Mouse (Mus musculus): ENCODE data around the gene Ffar1.
A peak's percentile ranks its signal among the peaks of the same experiment; 100 is the strongest.
"Not testable (repeated sequence)": the region's sequence is repeated elsewhere in the genome, so short reads cannot be mapped to it uniquely, and the experiment has no call there.

The Ffar1 gene

GRCm38 (mm10) chr7:30846505-30847053 lies 14.8 kb downstream of the Ffar1 start:
- TF ChIP-seq NANOG (IDR thresholded peaks at IDR 0.05; ENCODE audit: borderline replicate concordance, low read length) (no peak), POU5F1 (IDR thresholded peaks at IDR 0.05; ENCODE audit: borderline replicate concordance, low read length) (no peak), CTCF (conservative IDR thresholded peaks at IDR 0.05; ENCODE audit: low read length) (no peak)
- Histone ChIP-seq H3K36me3 (ENCODE audit: insufficient read depth, low read length) (no peaks in the 10 kb centered on the region), H3K4me3 (replicated peaks; ENCODE audit: low read length) (0 out of 2 replicates have a peak overlapping the region, but pooled peaks have one; percentile 11), H3K4me1 (replicated peaks; ENCODE audit: low read depth, low read length) (peaks cover 69% of the 10 kb centered on the region), H3K9me3 (ENCODE audit: low read length) (no peaks in the 10 kb centered on the region), H3K27me3 (ENCODE audit: insufficient read depth, low read length) (no peaks in the 10 kb centered on the region)

GRCm38 (mm10) chr7:30844676-30845297 lies 16.6 kb downstream of the Ffar1 start:
- Histone ChIP-seq H3K36me3 (ENCODE audit: insufficient read depth, low read length) (no peaks in the 10 kb centered on the region), H3K4me3 (replicated peaks; ENCODE audit: low read length) (peak overlapping the region; percentile 30; the same call in 1 of the 2 replicates), H3K4me1 (replicated peaks; ENCODE audit: low read depth, low read length) (peaks cover 78% of the 10 kb centered on the region), H3K9me3 (ENCODE audit: low read length) (no peaks in the 10 kb centered on the region), H3K27me3 (ENCODE audit: insufficient read depth, low read length) (no peaks in the 10 kb centered on the region)
- TF ChIP-seq NANOG (IDR thresholded peaks at IDR 0.05; ENCODE audit: borderline replicate concordance, low read length): no peak
- no peak for TF ChIP-seq CTCF (conservative IDR thresholded peaks at IDR 0.05; ENCODE audit: low read length)
- no peak for TF ChIP-seq POU5F1 (IDR thresholded peaks at IDR 0.05; ENCODE audit: borderline replicate concordance, low read length)

- no peaks in the 10 kb centered on the region for H3K36me3 ChIP-seq (ENCODE audit: insufficient read depth, low read length)
- H3K27me3 ChIP-seq (ENCODE audit: insufficient read depth, low read length): no peaks in the 10 kb centered on the region
- H3K9me3 ChIP-seq (ENCODE audit: low read length): no peaks in the 10 kb centered on the region
- H3K4me1 ChIP-seq (replicated peaks; ENCODE audit: low read depth, low read length): peaks cover 59% of the 10 kb centered on the region
- no peak overlapping the region for H3K4me3 ChIP-seq (replicated peaks; ENCODE audit: low read length)
- no peak for TF ChIP-seq POU5F1 (IDR thresholded peaks at IDR 0.05; ENCODE audit: borderline replicate concordance, low read length)
- TF ChIP-seq NANOG (IDR thresholded peaks at IDR 0.05; ENCODE audit: borderline replicate concordance, low read length): no peak
Measured at GRCm38 (mm10) chr7:30842092-30842491, 19.3 kb downstream of the Ffar1 start.

GRCm38 (mm10) chr7:30841379-30841778 lies 20.0 kb downstream of the Ffar1 start:
- H3K9me3 ChIP-seq (ENCODE audit: low read length): no peaks in the 10 kb centered on the region
- H3K27me3 ChIP-seq (ENCODE audit: insufficient read depth, low read length): no peaks in the 10 kb centered on the region
- no peak for TF ChIP-seq CTCF (conservative IDR thresholded peaks at IDR 0.05; ENCODE audit: low read length)
- H3K4me1 ChIP-seq (replicated peaks; ENCODE audit: low read depth, low read length): peaks cover 52% of the 10 kb centered on the region
- no peak overlapping the region for H3K4me3 ChIP-seq (replicated peaks; ENCODE audit: low read length)
- H3K36me3 ChIP-seq (ENCODE audit: insufficient read depth, low read length): no peaks in the 10 kb centered on the region

GRCm38 (mm10) chr7:30840306-30840705 lies 21.1 kb downstream of the Ffar1 start:
- H3K4me3 ChIP-seq (replicated peaks; ENCODE audit: low read length): no peak overlapping the region
- peaks cover 45% of the 10 kb centered on the region for H3K4me1 ChIP-seq (replicated peaks; ENCODE audit: low read depth, low read length)
- no peaks in the 10 kb centered on the region for H3K27me3 ChIP-seq (ENCODE audit: insufficient read depth, low read length)
- TF ChIP-seq CTCF (conservative IDR thresholded peaks at IDR 0.05; ENCODE audit: low read length): no peak
- no peak for TF ChIP-seq POU5F1 (IDR thresholded peaks at IDR 0.05; ENCODE audit: borderline replicate concordance, low read length)
- TF ChIP-seq NANOG (IDR thresholded peaks at IDR 0.05; ENCODE audit: borderline replicate concordance, low read length): no peak
- H3K36me3 ChIP-seq (ENCODE audit: insufficient read depth, low read length): no peaks in the 10 kb centered on the region
- peaks cover 7% of the 10 kb centered on the region for H3K9me3 ChIP-seq (ENCODE audit: low read length)

GRCm38 (mm10) chr7:30837277-30837676 lies 24.1 kb downstream of the Ffar1 start:
- Histone ChIP-seq H3K27me3 (ENCODE audit: insufficient read depth, low read length) (no peaks in the 10 kb centered on the region), H3K4me1 (replicated peaks; ENCODE audit: low read depth, low read length) (peaks cover 20% of the 10 kb centered on the region), H3K9me3 (ENCODE audit: low read length) (peaks cover 10% of the 10 kb centered on the region), H3K36me3 (ENCODE audit: insufficient read depth, low read length) (no peaks in the 10 kb centered on the region), H3K4me3 (replicated peaks; ENCODE audit: low read length) (no peak overlapping the region)
- TF ChIP-seq NANOG (IDR thresholded peaks at IDR 0.05; ENCODE audit: borderline replicate concordance, low read length): no peak
- TF ChIP-seq CTCF (conservative IDR thresholded peaks at IDR 0.05; ENCODE audit: low read length): no peak
- TF ChIP-seq POU5F1 (IDR thresholded peaks at IDR 0.05; ENCODE audit: borderline replicate concordance, low read length): no peak

- Histone ChIP-seq H3K4me1 (replicated peaks; ENCODE audit: low read depth, low read length) (peaks cover 21% of the 10 kb centered on the region), H3K4me3 (replicated peaks; ENCODE audit: low read length) (peak overlapping the region; percentile 41), H3K9me3 (ENCODE audit: low read length) (peaks cover 13% of the 10 kb centered on the region)
- not testable (repeated sequence) for H3K27me3 ChIP-seq (ENCODE audit: insufficient read depth, low read length); H3K36me3 ChIP-seq (ENCODE audit: insufficient read depth, low read length)
Measured at GRCm38 (mm10) chr7:30832684-30833083, 28.7 kb downstream of the Ffar1 start.

GRCm38 (mm10) chr7:30832261-30832660 lies 29.1 kb downstream of the Ffar1 start:
- peaks cover 24% of the 10 kb centered on the region for H3K4me1 ChIP-seq (replicated peaks; ENCODE audit: low read depth, low read length)
- TF ChIP-seq NANOG (IDR thresholded peaks at IDR 0.05; ENCODE audit: borderline replicate concordance, low read length) (no peak), CTCF (conservative IDR thresholded peaks at IDR 0.05; ENCODE audit: low read length) (no peak), POU5F1 (IDR thresholded peaks at IDR 0.05; ENCODE audit: borderline replicate concordance, low read length) (no peak)
- H3K9me3 ChIP-seq (ENCODE audit: low read length): peaks cover 18% of the 10 kb centered on the region
- H3K4me3 ChIP-seq (replicated peaks; ENCODE audit: low read length): peak overlapping the region; percentile 67
- H3K27me3 ChIP-seq (ENCODE audit: insufficient read depth, low read length): no peaks in the 10 kb centered on the region
- no peaks in the 10 kb centered on the region for H3K36me3 ChIP-seq (ENCODE audit: insufficient read depth, low read length)

GRCm38 (mm10) chr7:30829428-30829827 lies 31.9 kb downstream of the Ffar1 start:
- no peaks in the 10 kb centered on the region for H3K27me3 ChIP-seq (ENCODE audit: insufficient read depth, low read length)
- H3K4me1 ChIP-seq (replicated peaks; ENCODE audit: low read depth, low read length): peaks cover 43% of the 10 kb centered on the region
- H3K4me3 ChIP-seq (replicated peaks; ENCODE audit: low read length): 0 out of 2 replicates have a peak overlapping the region, but pooled peaks have one; percentile 7
- H3K9me3 ChIP-seq (ENCODE audit: low read length): peaks cover 9% of the 10 kb centered on the region; the same call in 1 of the 2 replicates
- TF ChIP-seq NANOG (IDR thresholded peaks at IDR 0.05; ENCODE audit: borderline replicate concordance, low read length): no peak
- TF ChIP-seq CTCF (conservative IDR thresholded peaks at IDR 0.05; ENCODE audit: low read length): no peak
- TF ChIP-seq POU5F1 (IDR thresholded peaks at IDR 0.05; ENCODE audit: borderline replicate concordance, low read length): no peak
- no peaks in the 10 kb centered on the region for H3K36me3 ChIP-seq (ENCODE audit: insufficient read depth, low read length)

GRCm38 (mm10) chr7:30828871-30829270 lies 32.5 kb downstream of the Ffar1 start:
- H3K36me3 ChIP-seq (ENCODE audit: insufficient read depth, low read length); H3K27me3 ChIP-seq (ENCODE audit: insufficient read depth, low read length); H3K9me3 ChIP-seq (ENCODE audit: low read length): not testable (repeated sequence)
- 0 out of 2 replicates have a peak overlapping the region, but pooled peaks have one; percentile 7 for H3K4me3 ChIP-seq (replicated peaks; ENCODE audit: low read length)
- peaks cover 47% of the 10 kb centered on the region for H3K4me1 ChIP-seq (replicated peaks; ENCODE audit: low read depth, low read length)
